Mouse (Mus musculus) liver, adult 2 months (tissue): ENCODE results near the gene Slc15a2. TPM values are rescaled to one million over a fixed set of nuclear protein-coding genes. Genes with fewer than 3 reads are reported as not detected.
A peak's percentile ranks its signal among the peaks of the same experiment; 100 is the strongest.

Source experiments
- DNase-seq: peaks from one replicate; pipeline ENCODE4 v3.0.0-alpha.2; 2011; ENCODE audit warnings: low read depth, low spot score; ENCODE audit errors: extremely low read depth
- H3K27ac ChIP-seq: fragments of 200-500 bp; replicated peaks from 2 replicates; pipeline ENCODE4 v1.5.1; 2012; ENCODE audit warnings: low read depth, mild to moderate bottlenecking, control low read depth, inconsistent platforms, low read length; ENCODE audit not compliant: insufficient read depth
- H3K27me3 ChIP-seq: fragments of 200-500 bp; 2 replicates; pipeline ENCODE4 v1.6.1; 2012; ENCODE audit warnings: mild to moderate bottlenecking, moderate library complexity, low read length, inconsistent platforms; ENCODE audit not compliant: control insufficient read depth, insufficient read depth
- H3K36me3 ChIP-seq: fragments of 200-500 bp; 2 replicates; pipeline ENCODE4 v1.6.1; 2012; ENCODE audit warnings: low read length, inconsistent platforms; ENCODE audit not compliant: control insufficient read depth, insufficient read depth
- H3K4me1 ChIP-seq: fragments of 200-500 bp; 2 replicates; pipeline ENCODE4 v1.6.1; 2011; ENCODE audit warnings: low read length; ENCODE audit not compliant: control insufficient read depth, insufficient read depth
- H3K4me3 ChIP-seq: fragments of 200-500 bp; 2 replicates; pipeline ENCODE4 v1.5.1; 2011; ENCODE audit warnings: low read depth, mild to moderate bottlenecking, control low read depth, low read length, moderate library complexity; ENCODE audit not compliant: insufficient read depth
- H3K79me2 ChIP-seq: fragments of 200-500 bp; 2 replicates; pipeline ENCODE4 v1.6.1; 2012; ENCODE audit warnings: inconsistent platforms, mild to moderate bottlenecking, low read length, moderate library complexity; ENCODE audit not compliant: control insufficient read depth, insufficient read depth
- H3K9ac ChIP-seq: fragments of 200-500 bp; 2 replicates; pipeline ENCODE4 v1.6.1; 2012; ENCODE audit warnings: low read depth, mild to moderate bottlenecking, control low read depth, inconsistent platforms, low read length
- CTCF ChIP-seq: fragments of 200-500 bp; IDR thresholded peaks from 2 replicates; pipeline ENCODE4 v1.5.1; 2011; ENCODE audit warnings: low read depth, low read length, control low read depth
- POLR2A ChIP-seq: fragments of 200-500 bp; IDR thresholded peaks from 2 replicates; pipeline ENCODE4 v1.6.1; 2011; ENCODE audit warnings: low read length, control low read depth; ENCODE audit not compliant: insufficient read depth; ENCODE audit errors: extremely low read depth
- WGBS: fragments of 180-500 bp; shearing (Covaris S2); methylation state at CpG from one replicate; pipeline ENCODE4 v1.1.7; 2018; 5-methylcytosine and 5-hydroxymethylcytosine counted together
- polyA plus RNA-seq: library from polyadenylated mRNA; depleted of rRNA; stranded (reverse); fragments of >200 nt; gene quantifications from 2 replicates; pipeline ENCODE4 v1.2.3, GENCODE M21; 2012
- total RNA-seq: library from RNA; depleted of rRNA; stranded (reverse); fragments of >200 nt; gene quantifications from 2 replicates; pipeline ENCODE4 v1.2.3, GENCODE M21; 2014

Slc15a2 gene
- total and polyA plus RNA-seq, 2 experiments: 0.24 to 6.9 TPM

GRCm38 (mm10) chr16:36751979-36752378, 32.8 kb downstream of the Slc15a2 start:
- no peak for TF ChIP-seq CTCF
- no peak for TF ChIP-seq POLR2A
- no peak overlapping the region for H3K4me3 ChIP-seq
- no peaks in the 10 kb centered on the region for H3K79me2 ChIP-seq
- H3K27ac ChIP-seq: no peak overlapping the region
- H3K36me3 ChIP-seq: no peaks in the 10 kb centered on the region; the same call in 1 of the 2 replicates
- 76% methylated on average over 3 of the region's 3 CpGs for WGBS
- no peaks in the 10 kb centered on the region for H3K27me3 ChIP-seq
- no peaks in the 10 kb centered on the region for H3K4me1 ChIP-seq
- DNase-seq: no peak
- H3K9ac ChIP-seq: no peak overlapping the region

- DNase-seq: peak; percentile 26
- 70% methylated on average over 2 of the region's 2 CpGs for WGBS
- H3K9ac ChIP-seq: no peak overlapping the region
- no peak overlapping the region for H3K27ac ChIP-seq
- no peaks in the 10 kb centered on the region for H3K27me3 ChIP-seq
- H3K4me3 ChIP-seq: no peak overlapping the region
- no peaks in the 10 kb centered on the region for H3K79me2 ChIP-seq
- no peaks in the 10 kb centered on the region for H3K4me1 ChIP-seq
- TF ChIP-seq CTCF (no peak), POLR2A (no peak)
- H3K36me3 ChIP-seq: no peaks in the 10 kb centered on the region
Measured at GRCm38 (mm10) chr16:36747767-36748166, 37.0 kb downstream of the Slc15a2 start.

- TF ChIP-seq CTCF (no peak), POLR2A (no peak)
- H3K9ac ChIP-seq: no peak overlapping the region
- no peaks in the 10 kb centered on the region for H3K4me1 ChIP-seq
- H3K4me3 ChIP-seq: no peak overlapping the region
- no peaks in the 10 kb centered on the region for H3K27me3 ChIP-seq
- H3K36me3 ChIP-seq: no peaks in the 10 kb centered on the region
- 73% methylated on average over 4 of the region's 4 CpGs for WGBS
- H3K27ac ChIP-seq: no peak overlapping the region
- H3K79me2 ChIP-seq: no peaks in the 10 kb centered on the region
- no peak for DNase-seq
Measured at GRCm38 (mm10) chr16:36747068-36747467, 37.7 kb downstream of the Slc15a2 start.

GRCm38 (mm10) chr16:36743580-36743979, 41.2 kb downstream of the Slc15a2 start:
- no peaks in the 10 kb centered on the region for H3K4me1 ChIP-seq
- H3K4me3 ChIP-seq: no peak overlapping the region
- no peaks in the 10 kb centered on the region for H3K36me3 ChIP-seq
- no peak overlapping the region for H3K27ac ChIP-seq
- no peak overlapping the region for H3K9ac ChIP-seq
- no peak for DNase-seq
- no peaks in the 10 kb centered on the region for H3K27me3 ChIP-seq
- no peaks in the 10 kb centered on the region for H3K79me2 ChIP-seq
- WGBS: 35% methylated on average over 8 of the region's 8 CpGs
- TF ChIP-seq POLR2A (no peak), CTCF (no peak)

- Histone ChIP-seq H3K36me3 (no peaks in the 10 kb centered on the region), H3K79me2 (no peaks in the 10 kb centered on the region), H3K4me1 (no peaks in the 10 kb centered on the region), H3K4me3 (no peak overlapping the region), H3K9ac (no peak overlapping the region), H3K27me3 (no peaks in the 10 kb centered on the region), H3K27ac (no peak overlapping the region)
- TF ChIP-seq CTCF (no peak), POLR2A (no peak)
- 60% methylated on average over 4 of the region's 4 CpGs for WGBS
- no peak for DNase-seq
Measured at GRCm38 (mm10) chr16:36739404-36739930, 45.3 kb downstream of the Slc15a2 start.

- H3K79me2 ChIP-seq: no peaks in the 10 kb centered on the region
- 72% methylated on average over 3 of the region's 3 CpGs for WGBS
- H3K27me3 ChIP-seq: no peaks in the 10 kb centered on the region
- H3K4me1 ChIP-seq: no peaks in the 10 kb centered on the region
- DNase-seq: peak; percentile 21
- TF ChIP-seq CTCF (peak; percentile 19; the same call in 1 of the 2 replicates), POLR2A (no peak)
- no peak overlapping the region for H3K9ac ChIP-seq
- no peak overlapping the region for H3K27ac ChIP-seq
- H3K4me3 ChIP-seq: no peak overlapping the region
- no peaks in the 10 kb centered on the region for H3K36me3 ChIP-seq
Measured at GRCm38 (mm10) chr16:36735421-36735820, 49.3 kb downstream of the Slc15a2 start.
